In genomic region chr1:164375626-164376025, GRCm38 (mm10) we compare ENCODE assay signal across 16 mouse cellular contexts.
"Had no signal": no experiment of that assay in that cellular context is flagged by ENCODE, and none has a peak within 500 bp of the region (broad histone marks: within the 10 kb centered on the region; RNA-seq: fewer than 3 reads in every experiment).

No protein-coding gene starts in this region.

- H3K4me3 ChIP-seq: lung, embryonic 15.5 days; megakaryocyte, embryonic 14.5 days; midbrain, embryonic 13.5 days; midbrain, embryonic 15.5 days; neural tube, embryonic 12.5 days had no signal

- H3K4me2 ChIP-seq: lung, embryonic 15.5 days; midbrain, embryonic 11.5 days; midbrain, embryonic 13.5 days; midbrain, embryonic 15.5 days; neural tube, embryonic 12.5 days had no signal

- ATAC-seq: lung, postnatal 0 days; midbrain, embryonic 13.5 days; midbrain, embryonic 15.5 days had no signal

- H3K27ac ChIP-seq: lung, embryonic 15.5 days; macrophage; midbrain, embryonic 13.5 days; midbrain, embryonic 15.5 days; neural tube, embryonic 12.5 days had no signal

- H3K4me1 ChIP-seq: lung, embryonic 15.5 days; megakaryocyte, embryonic 14.5 days; midbrain, embryonic 13.5 days had no signal

- H3K36me3 ChIP-seq: lung, embryonic 15.5 days; midbrain, embryonic 15.5 days had no signal

- H3K9me3 ChIP-seq: lung, embryonic 15.5 days; megakaryocyte, embryonic 14.5 days; midbrain, embryonic 13.5 days; midbrain, embryonic 15.5 days; neural tube, embryonic 12.5 days had no signal

- DNase-seq: lung, adult 2 months; lung, postnatal 14 days; lung, postnatal 36 days; right cerebral cortex, postnatal 14 days; spleen, adult 18-20 months; thymus, adult 18-20 months; thymus, postnatal 14 days; thymus, postnatal 36 days had no signal

- H3K9ac ChIP-seq: lung, embryonic 15.5 days; midbrain, embryonic 13.5 days; midbrain, embryonic 15.5 days; neural tube, embryonic 12.5 days had no signal

- H3K27me3 ChIP-seq: lung, embryonic 15.5 days; megakaryocyte, embryonic 14.5 days; midbrain, embryonic 13.5 days; midbrain, embryonic 15.5 days; neural tube, embryonic 12.5 days had no signal
